Mouse (Mus musculus) gonadal fat pad, adult 2 months (tissue): ENCODE measurements around the gene Gnl1. TPM values are rescaled to one million over a fixed set of nuclear protein-coding genes. Genes with fewer than 3 reads are reported as not detected.
"Not testable (repeated sequence)": the region's sequence is repeated elsewhere in the genome, so short reads cannot be mapped to it uniquely, and the experiment has no call there.

Experiments used
- DNase-seq: peaks from one replicate; pipeline ENCODE4 v3.0.0-alpha.2; 2012; ENCODE audit warnings: low read depth
- polyA plus RNA-seq: library from polyadenylated mRNA; depleted of rRNA; stranded (reverse); fragments of >200 nt; gene quantifications from 2 replicates; pipeline ENCODE4 v1.2.3, GENCODE M21; 2012; rRNA removed

The Gnl1 gene
- 20.7 and 30.2 TPM in 2 replicates for polyA plus RNA-seq

DNA sequence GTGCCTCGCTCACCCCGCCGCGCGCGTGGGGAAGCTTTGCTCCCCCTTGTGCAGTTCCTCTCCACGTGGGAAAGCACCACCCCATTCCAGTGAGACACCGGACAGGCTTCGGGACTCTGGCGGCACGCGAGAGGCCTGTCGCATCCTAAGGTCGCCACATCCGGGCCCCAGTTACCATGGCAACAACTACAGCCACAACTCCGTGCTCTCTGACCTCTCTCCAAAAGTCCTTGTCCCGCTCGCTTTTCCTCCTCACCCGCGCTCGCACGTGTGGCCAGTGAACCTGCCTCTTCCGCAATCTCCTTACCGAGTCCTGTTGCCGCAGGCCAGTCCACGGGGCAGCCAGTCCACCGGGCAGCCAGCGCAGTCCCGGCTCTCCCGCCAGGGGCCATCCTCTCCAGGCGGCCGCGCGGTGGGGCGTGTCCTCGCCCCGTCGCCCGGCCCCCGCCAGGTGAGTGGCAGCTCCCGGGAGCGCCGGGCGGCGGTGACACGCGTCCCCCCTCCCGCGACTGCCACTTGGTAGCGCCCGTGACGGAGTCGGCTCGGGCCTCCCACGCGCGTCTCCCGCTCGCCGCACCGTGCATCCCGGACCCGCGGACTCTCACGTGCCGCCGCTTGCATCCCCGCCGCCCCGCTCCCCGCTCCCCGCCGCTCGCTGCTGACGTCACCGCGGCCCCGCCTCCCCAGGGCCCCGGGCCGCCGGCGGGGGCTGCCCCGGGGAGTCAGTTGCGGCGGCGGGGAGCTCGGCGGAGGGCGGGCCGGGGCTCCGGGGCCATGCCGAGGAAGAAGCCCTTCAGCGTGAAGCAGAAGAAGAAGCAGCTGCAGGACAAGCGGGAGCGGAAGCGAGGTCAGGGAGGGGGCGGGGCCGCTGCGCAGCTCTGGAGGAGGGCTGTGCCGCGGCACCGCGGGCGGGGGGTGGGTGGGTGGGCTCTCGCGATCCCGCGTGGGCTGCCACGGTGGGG, at the start of gene Gnl1, which contains the start of gene Prr3:
TSS of gene Gnl1 (plus strand) at position 451 of the 962 bp plus-strand sequence.
TSS of gene Prr3 (minus strand) at position 836 of the 962 bp plus-strand sequence.
- no peak for DNase-seq

DNA sequence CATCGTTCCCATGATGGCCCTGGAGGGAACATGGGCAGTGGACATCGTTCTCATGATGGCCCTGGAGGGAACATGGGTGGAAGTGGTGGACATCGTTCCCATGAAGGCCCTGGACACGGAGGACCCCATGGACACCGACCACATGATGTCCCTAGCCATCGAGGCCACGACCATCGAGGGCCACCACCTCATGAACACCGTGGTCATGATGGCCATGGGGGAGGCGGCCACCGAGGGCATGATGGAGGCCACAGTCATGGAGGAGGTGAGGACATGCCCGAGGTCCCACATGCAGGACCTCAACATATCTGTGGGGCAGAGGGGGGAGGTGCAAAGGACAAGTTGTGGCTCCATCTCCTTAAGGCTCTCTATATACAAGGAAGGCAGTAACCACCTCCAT, 49.0 kb upstream of the Gnl1 start:
- DNase-seq: no peak

DNA sequence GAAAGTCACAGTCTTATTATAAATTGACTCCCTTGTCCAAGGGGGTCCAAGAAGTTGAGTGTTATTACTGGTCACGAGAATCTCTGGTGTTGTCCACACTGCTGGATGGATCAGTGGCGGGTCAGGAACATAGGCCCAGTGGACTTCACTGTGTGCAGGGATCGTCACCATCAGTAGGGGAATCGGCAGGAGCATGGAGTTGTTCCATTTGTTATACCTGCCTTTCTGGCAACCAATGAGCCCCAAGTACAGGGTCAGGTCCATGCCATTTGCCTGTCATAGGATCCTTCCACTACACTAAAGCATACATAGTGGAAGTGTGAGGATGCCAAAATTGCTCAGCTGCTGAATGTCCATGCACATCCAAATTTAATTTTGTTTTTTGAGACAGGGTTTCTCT, 47.0 kb upstream of the Gnl1 start:
- no peak for DNase-seq

DNA sequence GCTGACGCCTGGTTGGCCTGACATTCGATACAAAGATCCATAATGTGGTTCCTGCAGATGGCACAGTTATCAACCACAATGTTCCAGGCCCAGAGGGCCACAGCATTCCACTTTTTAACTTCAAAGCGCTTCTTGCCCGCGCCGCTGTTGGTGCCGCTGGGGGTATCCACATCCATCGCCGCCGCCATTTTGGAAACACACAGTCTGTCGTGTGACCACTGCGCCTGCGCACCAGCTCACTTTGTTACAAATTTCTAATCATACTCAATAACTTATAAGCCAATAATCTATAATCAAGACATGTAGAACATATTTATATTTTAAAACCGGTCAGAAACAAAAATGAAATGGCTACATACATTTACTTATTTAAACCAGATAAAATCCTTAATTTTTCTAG, 43.9 kb upstream of the Gnl1 start:
- not testable (repeated sequence) for DNase-seq

DNA sequence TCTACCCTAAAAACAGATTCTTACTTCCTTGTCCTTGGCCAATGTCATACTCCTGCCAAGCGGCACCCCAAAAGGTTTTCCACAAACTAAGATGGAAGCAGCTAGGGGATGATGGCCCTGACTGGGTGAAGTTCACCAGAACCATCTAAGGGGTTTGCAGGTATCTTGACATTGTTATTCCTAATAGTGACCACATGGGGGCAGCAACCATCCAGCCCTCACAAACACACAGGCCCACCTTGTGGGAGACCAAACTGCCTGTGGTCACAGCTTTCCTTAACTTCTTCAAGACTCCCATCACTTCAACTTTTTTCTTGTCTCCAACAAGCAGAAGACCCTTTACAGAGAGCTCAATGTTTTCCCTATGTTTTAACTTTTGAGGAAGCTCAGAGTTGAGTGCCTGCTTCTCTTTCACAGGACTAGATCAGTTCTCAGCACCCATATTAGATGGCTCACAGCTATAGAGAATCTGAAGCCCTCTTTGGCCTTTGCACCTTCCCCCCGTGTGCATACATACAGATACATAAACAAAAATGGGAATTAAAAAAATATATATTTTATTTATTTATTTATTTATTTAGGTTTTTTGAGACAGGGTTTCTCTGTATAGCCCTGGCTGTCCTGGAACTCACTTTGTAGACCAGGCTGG, 41.8 kb upstream of the Gnl1 start:
- DNase-seq: no peak

DNA sequence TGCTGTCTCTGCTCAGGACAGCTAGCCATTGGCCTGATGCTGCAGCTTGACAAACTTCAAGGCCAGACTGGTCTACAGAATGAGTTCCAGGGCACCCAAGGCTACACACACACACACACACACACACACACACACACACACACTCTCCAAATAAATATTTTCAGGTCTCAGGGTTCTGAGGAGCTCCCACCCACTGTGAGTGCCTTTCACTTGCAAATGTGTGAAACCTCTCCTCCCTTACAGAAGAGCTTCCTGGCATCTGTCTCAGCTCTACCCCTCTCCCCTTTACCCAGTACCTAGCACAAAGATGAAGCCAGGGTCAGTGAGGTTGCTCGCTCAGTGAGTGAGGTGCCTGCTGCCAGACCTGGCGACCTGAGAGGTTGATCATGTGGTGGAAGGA, 40.5 kb upstream of the Gnl1 start:
- no peak for DNase-seq

DNA sequence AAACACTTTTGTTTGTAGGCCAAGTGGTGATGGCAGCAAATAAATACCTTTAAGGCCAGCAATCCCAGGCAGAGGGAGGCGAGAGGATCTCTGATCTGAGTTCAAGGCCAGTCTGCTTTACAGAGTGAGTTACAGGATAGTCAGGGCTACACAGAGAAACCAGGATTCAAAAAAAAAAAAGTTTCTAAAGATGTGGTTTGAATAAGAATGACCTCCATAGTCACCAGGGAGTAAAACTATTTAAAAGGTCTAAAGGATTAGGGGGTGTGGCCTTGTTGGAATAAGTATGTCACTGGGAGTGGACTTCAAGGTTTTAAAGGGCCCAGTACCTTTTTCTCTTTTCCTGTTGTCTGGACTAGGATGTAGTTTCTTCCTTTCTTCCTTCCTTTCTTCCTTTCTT, 39.7 kb upstream of the Gnl1 start:
- no peak for DNase-seq

DNA sequence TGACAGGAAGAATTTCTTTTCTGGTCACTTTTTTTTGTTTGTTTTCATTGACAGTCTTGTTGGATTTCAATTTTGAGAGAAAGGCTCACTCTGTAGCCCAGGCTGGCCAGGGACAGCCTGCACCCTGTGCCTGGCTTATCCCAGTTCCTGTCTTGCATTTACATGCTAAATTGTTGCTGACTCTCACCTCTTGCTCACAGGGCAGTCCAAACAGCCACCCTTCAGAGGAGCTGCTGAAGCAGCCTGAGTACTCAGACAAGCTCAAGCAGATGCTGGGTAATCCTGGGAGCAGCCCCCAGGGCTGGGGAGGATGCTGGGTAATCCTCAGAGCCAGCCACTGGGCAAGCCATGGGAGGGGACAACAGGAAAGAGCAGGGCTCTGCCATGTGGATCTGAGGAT, 28.7 kb upstream of the Gnl1 start:
- not testable (repeated sequence) for DNase-seq

DNA sequence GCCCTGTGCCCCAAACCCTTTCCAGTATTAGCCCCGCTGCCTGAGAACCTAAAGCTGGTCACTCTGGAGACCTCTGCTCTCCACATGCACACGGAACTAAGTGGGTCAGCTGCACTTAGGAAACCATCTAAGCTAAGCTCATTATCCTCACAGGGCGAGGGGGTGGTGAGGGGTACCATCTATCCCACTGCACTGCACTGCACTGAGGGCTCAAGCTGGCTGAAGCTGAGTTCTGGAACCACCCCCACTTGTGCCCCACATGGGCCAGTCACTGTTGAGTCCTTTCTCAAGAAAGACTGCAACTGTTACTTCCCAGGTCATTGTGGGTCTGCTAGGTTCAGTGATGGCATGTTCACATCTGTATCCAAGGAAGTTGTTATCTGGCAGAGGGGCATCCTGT, 27.1 kb upstream of the Gnl1 start:
- not testable (repeated sequence) for DNase-seq

DNA sequence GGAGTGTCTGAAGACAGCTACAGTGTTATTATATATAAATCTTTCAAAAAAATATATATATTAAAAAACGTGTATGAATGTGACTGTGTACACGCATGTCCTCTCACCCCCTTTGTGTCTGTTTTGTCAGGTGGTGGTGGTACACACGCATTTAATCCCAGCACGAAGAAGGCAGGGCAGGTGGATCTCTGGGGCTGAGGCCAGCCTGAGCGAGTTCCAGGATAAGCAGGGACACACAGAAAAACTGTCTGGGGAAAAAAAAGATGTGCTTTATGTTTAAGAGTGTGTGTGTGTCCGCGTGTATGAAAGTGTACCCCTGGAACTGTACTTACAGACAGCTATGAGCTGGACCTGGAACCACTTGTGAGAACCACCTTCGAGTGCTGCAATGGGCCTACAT, 25.0 kb upstream of the Gnl1 start:
- no peak for DNase-seq

DNA sequence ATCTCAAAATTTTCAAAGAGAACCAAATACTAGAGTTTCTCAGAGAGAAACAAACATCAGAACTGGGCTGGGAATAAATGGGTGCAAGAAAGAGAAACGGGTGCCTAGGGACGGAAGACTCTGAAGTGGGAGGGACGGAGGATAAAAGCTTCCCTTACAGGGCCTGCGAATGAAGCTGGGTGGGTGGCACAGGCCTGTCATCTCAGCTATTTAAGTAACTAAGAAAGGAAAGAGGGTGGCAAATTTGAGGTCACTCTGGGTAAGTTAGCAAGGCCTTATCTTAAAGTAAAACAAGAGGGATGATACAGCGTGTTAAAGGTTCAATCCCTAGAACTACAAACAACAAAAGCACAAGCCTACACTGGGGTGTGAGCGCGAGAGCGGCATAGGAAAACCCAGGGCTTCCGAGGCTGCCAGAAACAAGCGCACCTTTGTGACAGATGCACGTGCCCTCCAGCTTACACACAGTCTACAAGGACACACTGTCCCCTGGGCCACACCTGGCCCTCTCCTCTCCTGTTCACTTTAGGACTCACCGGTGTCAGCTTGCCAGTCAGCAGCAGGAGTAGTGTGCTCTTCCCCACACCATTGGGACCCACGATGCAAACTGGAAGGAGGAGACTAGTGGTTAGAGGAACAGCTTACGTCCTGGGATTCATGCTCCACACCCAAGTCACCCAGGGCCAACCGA, 21.0 kb upstream of the Gnl1 start:
- DNase-seq: no peak

DNA sequence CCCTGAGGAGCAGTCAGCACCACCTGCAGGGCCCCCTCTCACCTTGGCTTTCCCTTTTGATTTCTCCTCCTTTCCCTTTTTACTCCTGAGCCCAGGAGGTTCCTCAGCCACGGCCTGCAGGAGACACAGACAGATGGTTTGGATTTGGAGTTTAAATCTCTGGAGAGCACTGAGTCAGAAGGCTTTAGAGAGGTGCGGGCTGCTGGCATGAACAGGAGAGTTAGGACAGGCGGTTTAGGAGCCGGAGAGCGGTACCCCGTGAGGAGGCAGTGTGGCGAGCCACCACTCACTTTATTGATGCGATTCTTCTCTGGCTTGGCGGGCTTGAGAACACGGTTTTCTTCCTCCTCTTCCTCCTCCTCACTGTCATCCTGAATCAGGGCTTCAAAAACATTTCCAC, 16.4 kb upstream of the Gnl1 start:
- DNase-seq: no peak

DNA sequence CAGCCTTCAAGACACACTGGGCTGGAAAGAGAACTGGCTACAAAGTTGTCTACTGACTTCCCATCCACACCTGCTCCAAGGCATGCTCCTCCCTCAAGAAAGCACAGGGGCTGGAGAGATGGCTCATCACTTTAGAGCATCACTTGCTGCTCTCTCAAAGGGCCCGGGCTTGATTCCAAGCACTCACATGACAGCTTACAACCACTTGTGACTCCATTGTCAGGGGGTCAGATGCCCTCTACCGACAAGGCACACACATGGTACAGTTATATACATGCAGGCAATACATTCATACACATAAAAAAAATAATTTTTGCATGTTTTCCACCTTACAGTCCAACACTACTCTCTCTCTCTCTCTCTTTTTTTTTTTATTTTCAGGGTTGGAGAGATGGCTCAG, 12.0 kb upstream of the Gnl1 start:
- no peak for DNase-seq

DNA sequence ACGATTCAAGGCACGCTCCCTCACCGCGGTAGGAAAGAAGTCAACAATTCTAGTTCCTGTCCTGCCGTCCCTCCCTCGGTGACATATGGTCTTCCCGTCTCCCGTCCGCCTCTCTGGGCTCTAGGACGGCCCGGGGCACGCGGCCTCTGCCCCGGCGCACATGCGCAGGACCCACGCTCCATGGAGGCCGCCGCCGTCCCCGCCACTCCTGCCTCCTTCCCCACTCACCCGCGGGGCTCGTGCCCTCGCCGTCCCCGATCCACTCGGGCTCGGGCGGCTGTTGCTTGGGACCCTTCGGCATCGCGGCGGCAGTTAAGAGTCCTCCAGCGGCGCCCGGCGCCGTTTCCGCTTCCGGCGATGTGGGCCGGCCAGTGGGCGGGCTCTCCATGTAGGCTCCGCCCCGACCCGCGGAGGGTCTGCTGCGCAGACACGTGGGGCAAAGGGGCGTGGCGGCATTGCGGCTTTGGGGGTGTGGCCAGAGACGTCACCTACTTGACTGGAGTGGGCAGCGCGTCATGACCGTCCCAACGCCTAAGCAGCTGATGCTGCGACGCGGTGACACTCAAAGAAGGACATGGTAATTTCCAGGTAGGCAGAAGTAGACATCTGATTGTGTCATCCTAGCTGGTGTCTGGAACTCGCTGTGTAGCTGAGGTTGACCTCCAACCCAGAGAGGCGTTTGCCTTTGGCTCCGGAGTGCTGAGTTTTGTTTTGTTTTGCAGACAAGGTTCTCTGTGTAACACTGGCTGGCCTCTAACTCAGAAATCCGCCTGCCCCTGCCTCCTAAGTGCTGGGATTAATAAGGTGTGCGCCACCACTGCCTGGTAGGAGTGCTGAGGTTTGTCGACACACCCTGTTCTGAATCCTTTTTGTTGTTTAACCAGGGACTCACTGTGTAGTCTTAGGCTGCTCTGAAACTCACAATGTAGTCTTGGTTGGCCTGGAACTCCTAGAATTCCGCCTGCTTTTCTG, 9.9 kb upstream of the Gnl1 start, which contains the start of gene Abcf1:
TSS of gene Abcf1 (minus strand) at position 344 of the 972 bp plus-strand sequence.
- DNase-seq: peak; percentile 81

DNA sequence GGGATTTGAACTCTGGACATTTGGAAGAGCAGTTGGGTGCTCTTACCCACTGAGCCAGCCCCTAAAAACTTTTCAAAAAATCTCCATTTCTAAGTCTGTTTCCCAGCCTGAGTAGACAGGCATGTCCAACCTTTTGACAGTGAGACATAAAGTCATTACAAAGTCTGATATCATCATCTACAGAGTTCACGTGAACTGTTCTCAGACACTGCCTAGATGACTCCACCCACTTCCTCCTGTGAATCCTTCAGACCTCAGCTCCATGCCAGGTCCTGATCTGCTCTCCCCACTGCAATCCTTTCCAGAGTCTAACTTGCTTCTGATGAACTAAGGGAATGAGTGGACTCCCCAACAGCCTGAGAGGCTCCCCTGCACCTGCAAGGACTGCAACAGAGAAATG, 7.5 kb upstream of the Gnl1 start:
- DNase-seq: no peak

DNA sequence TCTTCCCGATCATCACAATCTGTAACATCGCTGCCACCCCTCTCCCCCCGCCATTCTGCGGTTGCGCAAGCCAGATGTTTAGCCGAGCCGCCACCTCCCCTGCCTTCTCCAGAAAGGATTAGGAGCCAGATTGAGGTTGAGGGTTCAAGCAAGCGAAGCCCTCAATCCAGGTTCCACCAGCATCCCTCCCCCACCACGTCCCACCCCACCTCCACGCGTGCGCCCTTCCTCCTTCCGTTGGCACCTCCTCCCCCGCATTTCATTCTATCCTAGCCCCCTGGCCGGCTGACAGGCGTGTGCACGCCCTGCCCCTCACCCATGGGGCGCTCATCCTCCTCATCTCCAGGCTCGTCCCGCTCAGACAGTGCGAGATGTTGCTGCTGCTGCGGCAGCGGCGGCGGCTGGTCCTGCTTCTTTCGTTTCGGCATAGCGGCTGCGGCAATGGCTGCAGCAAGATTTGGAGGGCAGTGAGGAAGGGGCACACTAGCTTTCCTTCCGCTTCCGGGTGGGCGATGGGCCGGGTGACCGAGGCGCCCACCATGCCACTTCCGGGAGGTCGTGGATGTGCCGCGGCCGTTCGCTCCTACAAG, 745 bp upstream of the Gnl1 start:
- DNase-seq: no peak

DNA sequence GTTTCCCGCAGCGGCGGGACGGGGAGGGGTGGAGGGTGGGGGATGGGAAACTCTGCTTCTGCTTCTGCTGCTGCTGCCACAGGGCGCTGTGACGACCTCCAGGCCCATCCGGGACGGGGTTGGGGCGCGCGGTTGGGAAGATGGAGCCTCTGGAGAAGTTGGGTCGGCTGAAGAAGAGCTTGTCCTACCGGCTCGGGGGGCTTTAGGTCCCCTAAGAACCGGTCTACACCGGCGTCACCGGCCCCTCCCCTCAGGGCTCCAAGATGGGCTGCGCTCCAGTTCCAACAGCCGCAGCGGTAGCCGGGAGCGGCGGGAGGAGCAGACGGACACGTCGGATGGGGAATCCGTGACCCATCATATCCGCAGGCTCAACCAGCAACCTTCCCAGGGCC, 708 bp downstream of the Gnl1 start:
- DNase-seq: no peak

DNA sequence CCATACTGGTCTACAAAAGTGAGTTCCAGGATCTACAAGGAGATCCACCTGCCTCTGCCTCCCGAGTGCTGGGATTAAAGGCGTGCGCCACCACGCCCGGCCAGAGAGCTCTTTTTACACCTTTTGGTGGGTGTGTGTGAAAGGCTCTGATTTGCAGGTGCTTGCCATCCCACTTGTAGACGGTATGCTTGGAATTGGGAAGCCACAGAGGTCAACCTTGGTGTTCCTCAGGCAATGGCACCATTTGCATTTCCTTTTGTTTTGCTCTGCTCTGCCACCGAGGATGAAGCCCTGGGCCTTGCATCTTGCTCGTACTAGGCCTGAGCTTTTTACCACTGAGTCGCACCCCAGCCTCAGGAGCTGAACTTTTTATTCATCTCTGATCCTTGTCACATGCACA, 2.1 kb downstream of the Gnl1 start:
- no peak for DNase-seq

DNA sequence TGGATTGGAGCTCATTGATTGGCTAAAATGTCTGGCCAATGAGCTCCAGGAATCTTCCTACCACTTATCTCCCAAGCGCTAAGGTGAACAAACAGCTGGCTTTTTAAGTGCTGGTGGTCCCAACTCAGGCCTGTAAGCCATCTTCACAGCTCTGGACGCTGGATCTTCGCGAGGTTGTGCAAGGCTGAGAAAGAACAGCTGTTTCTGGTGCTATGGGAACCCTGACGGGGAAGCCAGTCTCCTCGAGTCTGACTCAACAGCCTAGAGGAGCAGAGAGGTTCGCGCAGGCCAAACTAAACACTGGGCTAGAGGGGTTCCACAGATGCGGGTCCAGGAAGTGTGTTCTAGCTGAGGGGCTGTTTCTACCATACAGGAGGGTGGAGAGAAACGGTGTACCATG, 12.1 kb downstream of the Gnl1 start:
- no peak for DNase-seq

DNA sequence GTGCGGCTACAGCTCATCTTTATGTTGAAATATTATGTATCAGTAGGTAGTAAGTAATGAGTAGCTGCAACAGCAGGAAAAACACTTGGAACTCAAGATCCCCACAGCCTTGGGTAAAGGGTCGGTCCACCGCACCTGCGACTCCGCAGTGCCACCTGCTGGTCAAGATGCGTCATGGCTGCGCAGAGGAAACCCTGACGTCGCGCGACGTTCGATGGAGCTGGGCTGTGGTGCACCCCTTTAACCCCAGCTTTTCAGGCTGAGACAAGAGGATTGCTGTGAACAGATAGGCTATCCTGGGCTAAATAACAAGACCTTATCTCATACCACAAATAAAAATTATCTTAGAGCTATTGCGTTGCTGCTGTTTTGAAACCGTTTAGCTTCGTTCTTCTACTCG, 14.0 kb downstream of the Gnl1 start:
- DNase-seq: no peak
